Mouse (Mus musculus) cerebellum, adult 2 months (tissue): ENCODE measurements around the gene Plbd1. TPM values are rescaled to one million over a fixed set of nuclear protein-coding genes. Genes with fewer than 3 reads are reported as not detected.

Experiments
- DNase-seq, 2 experiments: peaks; one replicate each; pipeline ENCODE4 v3.0.0; 2021
- H3K27ac ChIP-seq: fragments of 200-500 bp; 2 replicates; pipeline ENCODE4 v1.5.1; 2012; ENCODE audit warnings: low read length, control low read depth, inconsistent platforms; ENCODE audit not compliant: insufficient read depth
- H3K27me3 ChIP-seq: fragments of 200-500 bp; 2 replicates; pipeline ENCODE4 v1.6.1; 2012; ENCODE audit warnings: inconsistent platforms, mild to moderate bottlenecking, low read length, moderate library complexity; ENCODE audit not compliant: control insufficient read depth, insufficient read depth
- H3K4me1 ChIP-seq: fragments of 200-500 bp; 2 replicates; pipeline ENCODE4 v1.6.1; 2011; ENCODE audit warnings: low read length; ENCODE audit not compliant: control insufficient read depth, insufficient read depth
- H3K4me3 ChIP-seq: fragments of 200-500 bp; replicated peaks from 2 replicates; pipeline ENCODE3; 2011; ENCODE audit warnings: mild to moderate bottlenecking, low read depth, low read length, control low read depth; ENCODE audit not compliant: insufficient read depth
- CTCF ChIP-seq: fragments of 200-500 bp; IDR thresholded peaks from 2 replicates; pipeline ENCODE4 v1.5.1; 2011; ENCODE audit warnings: low read depth, mild to moderate bottlenecking, control low read depth, low read length, moderate library complexity, borderline replicate concordance; ENCODE audit not compliant: insufficient read depth
- POLR2A ChIP-seq: fragments of 200-500 bp; IDR thresholded peaks from 2 replicates; pipeline ENCODE4 v1.6.1; 2011; ENCODE audit warnings: low read length, control low read depth, borderline replicate concordance; ENCODE audit not compliant: insufficient read depth
- WGBS: fragments of 180-500 bp; shearing (Covaris S2); methylation state at CpG from one replicate; pipeline ENCODE4 v1.1.7; 2018; 5-methylcytosine and 5-hydroxymethylcytosine counted together
- polyA plus RNA-seq: library from polyadenylated mRNA; depleted of rRNA; stranded (reverse); fragments of >200 nt; gene quantifications from 2 replicates; pipeline ENCODE4 v1.2.3, GENCODE M21; 2012

Plbd1 gene
- polyA plus RNA-seq, 1 experiment, result 0.15 TPM

DNA sequence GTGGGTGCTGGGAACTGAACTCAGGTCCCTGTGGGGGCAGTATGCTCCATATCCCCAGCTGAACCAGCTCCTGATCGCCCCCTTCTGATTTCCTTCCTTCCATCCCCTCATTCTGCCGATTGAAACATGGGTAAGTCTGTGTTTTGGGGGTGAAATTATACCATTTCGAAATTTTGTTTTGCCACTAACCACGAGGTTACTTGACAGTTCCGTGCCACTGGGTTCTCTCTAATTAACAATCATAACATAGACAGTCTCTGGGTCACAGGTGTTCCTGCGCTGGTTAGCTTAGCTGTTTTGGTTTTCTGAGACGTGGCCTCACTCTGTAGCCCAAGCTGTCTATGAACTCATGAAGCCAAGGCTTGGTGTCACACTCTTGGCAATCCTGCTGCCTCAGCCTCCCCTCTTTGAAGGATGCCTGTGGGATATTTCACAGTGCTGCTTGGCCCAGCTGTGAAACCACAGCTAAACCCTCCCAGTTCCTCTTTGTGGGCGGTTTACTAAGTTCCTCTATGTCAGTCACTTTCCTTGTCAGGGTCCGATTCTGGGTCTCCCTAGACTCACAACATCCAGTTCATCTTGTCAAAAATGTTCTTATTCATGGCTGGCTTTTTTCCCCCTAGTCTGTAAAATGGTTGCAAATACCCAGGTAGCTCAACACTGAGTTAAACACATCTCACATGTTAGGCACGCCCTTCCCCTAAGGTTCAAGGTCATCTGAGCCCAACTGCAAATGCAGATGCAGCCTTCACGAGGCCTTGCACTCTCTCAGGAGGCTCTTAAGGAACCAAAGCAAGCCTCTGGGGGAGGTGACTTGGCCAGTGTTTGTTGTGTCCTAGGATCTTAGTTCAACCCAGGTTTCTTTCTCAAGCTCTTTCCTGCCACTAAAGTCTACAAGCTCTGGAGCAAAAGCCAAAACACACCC is 21.9 kb upstream of the Plbd1 start:
- H3K27me3 ChIP-seq, result no peaks in the 10 kb centered on the region
- H3K4me3 ChIP-seq, result no peak overlapping the region
- no peaks in the 10 kb centered on the region for H3K4me1 ChIP-seq
- H3K27ac ChIP-seq, result no peak overlapping the region
- TF ChIP-seq POLR2A (no peak), CTCF (no peak)
- WGBS, result 87% methylated on average over 11 of the region's 11 CpGs
- no peak for DNase-seq

DNA sequence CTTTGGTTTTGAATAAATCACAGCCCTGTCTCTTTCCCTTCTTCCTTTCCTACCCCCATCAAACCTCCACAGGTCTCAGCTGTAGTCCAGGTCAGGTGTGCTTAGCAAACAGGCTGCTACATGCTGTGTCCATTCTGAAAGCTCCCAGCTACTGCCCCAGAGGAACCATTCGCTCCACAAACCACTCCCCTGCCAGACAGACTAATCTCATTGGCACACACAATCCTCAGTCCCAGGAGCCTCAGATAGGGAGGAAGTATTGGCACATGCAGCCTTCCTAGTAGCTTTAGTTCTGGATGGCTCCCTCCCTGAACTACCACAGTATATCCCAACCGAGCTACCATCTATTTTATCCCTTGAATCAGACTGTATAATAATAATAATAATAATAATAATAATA is 17.7 kb upstream of the Plbd1 start:
- WGBS, result 23% methylated on average over 2 of the region's 2 CpGs
- Histone ChIP-seq H3K4me1 (no peaks in the 10 kb centered on the region), H3K4me3 (no peak overlapping the region), H3K27me3 (no peaks in the 10 kb centered on the region), H3K27ac (no peak overlapping the region)
- no peak for DNase-seq
- TF ChIP-seq POLR2A (no peak), CTCF (no peak)

DNA sequence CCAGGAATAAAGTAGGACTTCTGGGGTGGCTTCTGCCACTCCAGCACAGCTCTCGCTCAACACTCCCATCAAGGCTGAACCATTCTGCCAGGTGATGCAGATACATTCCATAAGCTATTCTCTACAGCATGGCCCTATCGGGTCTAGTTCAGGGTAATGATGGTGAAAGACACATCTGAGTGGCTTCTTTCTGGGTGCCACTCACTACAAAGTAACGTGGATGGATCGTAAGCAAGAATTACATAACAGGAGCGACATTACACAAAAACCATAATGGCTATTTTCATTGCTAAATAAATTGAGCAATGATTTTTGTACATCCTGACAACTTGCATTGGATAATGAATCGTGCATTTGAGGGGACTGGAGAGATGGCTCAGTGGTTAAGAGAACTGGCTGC is 13.2 kb upstream of the Plbd1 start:
- no peaks in the 10 kb centered on the region for H3K4me1 ChIP-seq
- H3K27ac ChIP-seq, result no peak overlapping the region
- TF ChIP-seq CTCF, result no peak
- TF ChIP-seq POLR2A, result no peak
- no peak overlapping the region for H3K4me3 ChIP-seq
- H3K27me3 ChIP-seq, result no peaks in the 10 kb centered on the region
- WGBS, result 92% methylated on average over 6 of the region's 6 CpGs
- no peak for DNase-seq

DNA sequence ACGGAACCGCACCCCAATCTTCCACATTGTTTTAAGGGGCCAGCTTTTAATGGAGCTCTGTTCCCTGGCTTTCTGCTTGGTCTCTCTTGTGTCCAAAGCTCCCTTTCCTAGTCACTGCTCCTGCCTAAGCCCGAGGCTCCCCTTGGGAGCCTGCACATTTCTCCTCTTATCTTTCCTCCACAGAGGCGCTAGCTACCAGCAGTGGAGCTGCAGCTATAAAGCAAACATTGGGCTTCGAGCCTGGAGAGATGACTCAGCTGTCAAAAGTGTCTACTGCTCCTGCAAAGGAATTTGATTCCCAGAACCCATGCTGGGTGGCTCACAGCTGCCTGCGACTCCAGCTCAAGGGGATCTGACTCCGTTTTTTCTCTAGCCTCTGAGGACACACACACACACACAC is 10.7 kb upstream of the Plbd1 start:
- Histone ChIP-seq H3K27ac (no peak overlapping the region), H3K4me3 (no peak overlapping the region), H3K27me3 (no peaks in the 10 kb centered on the region), H3K4me1 (no peaks in the 10 kb centered on the region)
- TF ChIP-seq POLR2A, result no peak
- TF ChIP-seq CTCF, result no peak
- WGBS, result 41% methylated on average over 7 of the region's 7 CpGs
- no peak for DNase-seq

DNA sequence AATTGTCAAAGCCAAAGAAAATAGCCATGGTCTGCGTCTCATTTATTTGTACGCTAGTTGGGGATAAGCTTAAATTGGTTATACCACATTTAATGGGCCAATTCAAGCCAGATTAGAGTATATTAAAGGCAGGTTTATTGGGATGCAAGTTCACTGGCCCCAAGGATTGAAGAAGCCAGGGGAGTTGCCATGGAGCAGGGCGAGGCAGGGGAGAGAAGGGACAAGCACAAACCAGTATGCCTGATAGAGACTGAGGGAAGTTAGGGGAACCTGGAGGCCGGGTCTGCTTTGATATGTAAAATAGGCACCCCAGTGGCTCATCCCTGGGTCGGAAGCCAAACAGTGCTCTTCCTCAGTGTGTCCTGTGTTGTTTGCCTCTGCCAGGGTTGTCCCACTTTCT is 7.5 kb upstream of the Plbd1 start:
- TF ChIP-seq CTCF (no peak), POLR2A (no peak)
- Histone ChIP-seq H3K27ac (no peak overlapping the region), H3K4me3 (no peak overlapping the region), H3K27me3 (no peaks in the 10 kb centered on the region), H3K4me1 (no peaks in the 10 kb centered on the region)
- DNase-seq, result no peak
- WGBS, result 53% methylated on average over 5 of the region's 5 CpGs

DNA sequence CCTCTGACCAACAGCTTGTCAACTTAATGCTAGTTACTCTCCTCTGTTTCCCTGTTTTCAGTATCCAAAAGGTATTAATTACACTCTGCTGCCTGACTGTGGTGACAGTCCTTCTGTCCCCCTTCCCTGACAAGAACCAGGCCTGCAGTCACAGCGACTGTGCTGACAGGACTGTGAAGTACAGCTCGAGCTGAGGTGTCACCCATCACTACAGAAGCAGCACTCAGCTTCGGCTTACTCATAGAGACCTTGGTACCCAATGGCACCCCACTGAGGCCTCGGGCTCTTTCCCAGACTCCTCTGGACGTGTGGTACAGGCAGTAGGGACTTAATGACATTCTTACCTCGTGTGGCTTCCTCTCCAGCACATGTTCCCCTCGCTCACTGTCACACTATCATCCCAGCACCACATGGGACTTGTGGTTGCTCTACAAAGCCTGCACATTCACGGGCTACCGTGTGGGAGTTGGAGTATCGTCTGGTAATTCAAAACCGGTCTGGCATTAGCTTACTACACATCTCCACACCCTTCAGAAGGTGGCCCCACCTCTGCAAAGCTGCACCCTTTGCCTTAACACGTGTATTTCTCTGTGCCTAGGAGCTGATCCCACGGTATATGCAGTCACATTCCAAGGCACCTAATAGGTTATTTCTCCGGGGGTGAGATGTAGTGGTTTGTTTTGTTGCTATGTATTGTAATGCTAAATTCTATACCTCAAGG is 6.7 kb upstream of the Plbd1 start:
- DNase-seq, result no peak
- TF ChIP-seq CTCF, result no peak
- TF ChIP-seq POLR2A, result no peak
- H3K4me3 ChIP-seq, result no peak overlapping the region
- WGBS, result 55% methylated on average over 14 of the region's 14 CpGs
- H3K27ac ChIP-seq, result no peak overlapping the region
- H3K4me1 ChIP-seq, result no peaks in the 10 kb centered on the region
- H3K27me3 ChIP-seq, result no peaks in the 10 kb centered on the region

DNA sequence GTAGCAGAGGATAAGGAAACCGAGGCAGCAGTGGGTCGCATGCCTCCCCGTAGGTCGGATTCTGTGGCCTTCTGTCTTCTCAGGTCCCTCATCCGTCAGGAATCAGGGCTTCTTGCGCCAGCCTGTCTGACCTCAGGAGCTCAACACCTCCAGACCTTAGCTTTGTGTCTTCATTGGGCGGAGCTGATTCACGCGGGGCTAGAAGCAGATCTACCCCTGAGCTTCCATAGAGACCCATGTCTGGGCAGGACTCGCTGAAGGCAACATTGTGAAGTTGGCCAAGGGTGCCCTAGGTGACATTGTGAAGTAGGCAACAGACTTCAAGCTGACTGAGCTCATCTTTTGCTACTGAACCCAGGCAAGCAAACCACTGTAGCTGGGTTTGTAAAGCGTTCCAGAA is 335 bp upstream of the Plbd1 start:
- H3K4me1 ChIP-seq, result no peaks in the 10 kb centered on the region
- 45% methylated on average over 11 of the region's 11 CpGs for WGBS
- TF ChIP-seq POLR2A (no peak), CTCF (no peak)
- H3K27me3 ChIP-seq, result peaks cover 1% of the 10 kb centered on the region; the same call in 1 of the 2 replicates
- H3K4me3 ChIP-seq, result no peak overlapping the region
- no peak for DNase-seq
- no peak overlapping the region for H3K27ac ChIP-seq
